9 mouse cellular contexts compared by ENCODE assay signal in the genomic region with DNA sequence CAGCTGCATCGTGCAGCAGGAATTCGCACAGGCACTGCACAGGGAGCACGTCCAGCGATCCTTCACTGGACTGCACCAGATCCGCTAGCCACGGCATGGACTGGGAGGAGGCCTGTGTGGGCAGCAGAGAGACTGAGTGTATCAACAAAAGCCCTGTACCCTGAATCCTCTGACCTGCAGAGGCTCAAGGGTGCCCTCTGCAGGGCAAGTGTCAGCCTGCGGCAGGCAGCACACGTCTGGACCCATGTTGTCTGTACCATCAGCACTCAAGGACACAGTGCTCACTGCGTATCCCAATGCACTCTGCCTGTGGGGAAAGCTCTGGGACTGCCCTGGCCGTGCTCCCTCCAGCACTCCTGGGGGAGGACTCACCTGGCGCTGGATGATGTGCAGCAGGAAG. TPM values are rescaled to one million over a fixed set of nuclear protein-coding genes. Genes with fewer than 3 reads are reported as not detected.
DNase-seq lines count a peak whose midpoint lies in the region; ATAC-seq lines count a peak whose summit lies in the region.
"Had no signal": no experiment of that assay in that cellular context is flagged by ENCODE, and none has a peak within 500 bp of the region (broad histone marks: within the 10 kb centered on the region; RNA-seq: fewer than 3 reads in every experiment).

No protein-coding gene starts in this region.

- no peaks in the 10 kb centered on the region for H3K9me3 ChIP-seq in forebrain, embryonic 11.5 days (ENCODE audit: control insufficient read depth, low read length)
- H3K9me3 ChIP-seq in forebrain, embryonic 13.5 days (replicated peaks): no peaks in the 10 kb centered on the region
- H3K9me3 ChIP-seq in midbrain, embryonic 14.5 days (ENCODE audit: control insufficient read depth, low read length): no peaks in the 10 kb centered on the region
- no peaks in the 10 kb centered on the region for H3K9me3 ChIP-seq in midbrain, embryonic 10.5 days (replicated peaks)
- H3K9me3 ChIP-seq: forebrain, embryonic 10.5 days had no signal

- no peak overlapping the region for H3K9ac ChIP-seq in forebrain, embryonic 11.5 days (ENCODE audit: low read length)
- H3K9ac ChIP-seq in forebrain, embryonic 13.5 days: no peak overlapping the region
- H3K9ac ChIP-seq in midbrain, embryonic 14.5 days (replicated peaks; ENCODE audit: low read length): no peak overlapping the region

- peak; percentile 72 for DNase-seq in forebrain, embryonic 11.5 days (ENCODE audit: low spot score)
- DNase-seq in midbrain, embryonic 14.5 days: peak; percentile 60
- no peak for DNase-seq in midbrain, embryonic 10.5 days (ENCODE audit: low spot score)
- peak; percentile 64 for DNase-seq in embryo, embryonic 10.5 days (ENCODE audit: low spot score)
- DNase-seq in retina, embryonic 14.5 days (ENCODE audit: low spot score): peak; percentile 61
- no peak for DNase-seq in layer of hippocampus, postnatal 25 days (ENCODE audit: extremely low spot score in 1 of 2, low spot score in 1 of 2)

- no peaks in the 10 kb centered on the region for H3K4me1 ChIP-seq in forebrain, embryonic 11.5 days (replicated peaks; ENCODE audit: control insufficient read depth, insufficient read depth, low read length)
- H3K4me1 ChIP-seq in forebrain, embryonic 13.5 days: no peaks in the 10 kb centered on the region
- H3K4me1 ChIP-seq in midbrain, embryonic 14.5 days (ENCODE audit: control insufficient read depth, insufficient read depth, low read length): no peaks in the 10 kb centered on the region
- no peaks in the 10 kb centered on the region for H3K4me1 ChIP-seq in midbrain, embryonic 10.5 days
- H3K4me1 ChIP-seq: forebrain, embryonic 10.5 days had no signal

- no peak overlapping the region for H3K4me2 ChIP-seq in forebrain, embryonic 11.5 days (ENCODE audit: low read depth, low read length, severe bottlenecking)
- no peak overlapping the region for H3K4me2 ChIP-seq in forebrain, embryonic 13.5 days
- no peak overlapping the region for H3K4me2 ChIP-seq in midbrain, embryonic 14.5 days (ENCODE audit: low read length)

- peaks cover 15% of the 10 kb centered on the region for H3K36me3 ChIP-seq in forebrain, embryonic 11.5 days (ENCODE audit: control insufficient read depth, insufficient read depth, low read length)
- H3K36me3 ChIP-seq in forebrain, embryonic 13.5 days (ENCODE audit: poor library complexity, severe bottlenecking): peaks cover 100% of the 10 kb centered on the region
- peaks cover 99% of the 10 kb centered on the region for H3K36me3 ChIP-seq in midbrain, embryonic 14.5 days (ENCODE audit: control insufficient read depth, insufficient read depth, low read length)
- peaks cover 100% of the 10 kb centered on the region for H3K36me3 ChIP-seq in midbrain, embryonic 10.5 days

- WGBS in forebrain, embryonic 11.5 days: 74% methylated on average over 11 of the region's 11 CpGs
- WGBS in forebrain, embryonic 13.5 days: 65% methylated on average over 11 of the region's 11 CpGs
- WGBS in midbrain, embryonic 14.5 days: 76% methylated on average over 11 of the region's 11 CpGs
- 73% methylated on average over 11 of the region's 11 CpGs for WGBS in midbrain, embryonic 10.5 days

- no peak for ATAC-seq in forebrain, embryonic 11.5 days (replicated peaks; ENCODE audit: low FRiP score)
- no peak for ATAC-seq in forebrain, embryonic 13.5 days
- no peak for ATAC-seq in midbrain, embryonic 14.5 days (ENCODE audit: low FRiP score, low TSS enrichment)
- no peak for ATAC-seq in monocyte, adult 5-6 weeks (replicated peaks; ENCODE audit: insufficient number of reproducible peaks, low FRiP score, low TSS enrichment, poor library complexity, severe bottlenecking)

- no peak overlapping the region for H3K4me3 ChIP-seq in forebrain, embryonic 11.5 days (ENCODE audit: low read depth, low read length)
- H3K4me3 ChIP-seq in forebrain, embryonic 13.5 days: no peak overlapping the region
- H3K4me3 ChIP-seq in midbrain, embryonic 14.5 days (replicated peaks; ENCODE audit: low read depth, low read length): no peak overlapping the region
- no peak overlapping the region for H3K4me3 ChIP-seq in midbrain, embryonic 10.5 days
- H3K4me3 ChIP-seq: forebrain, embryonic 10.5 days had no signal

- H3K27me3 ChIP-seq in forebrain, embryonic 11.5 days (ENCODE audit: control insufficient read depth, insufficient read depth, low read length): no peaks in the 10 kb centered on the region
- H3K27me3 ChIP-seq in forebrain, embryonic 13.5 days: no peaks in the 10 kb centered on the region
- no peaks in the 10 kb centered on the region for H3K27me3 ChIP-seq in midbrain, embryonic 14.5 days (ENCODE audit: control insufficient read depth, insufficient read depth, low read length)
- H3K27me3 ChIP-seq in midbrain, embryonic 10.5 days (ENCODE audit: low read depth, poor library complexity, severe bottlenecking): no peaks in the 10 kb centered on the region

- H3K27ac ChIP-seq in forebrain, embryonic 11.5 days (ENCODE audit: low read depth, low read length): no peak overlapping the region
- H3K27ac ChIP-seq in forebrain, embryonic 13.5 days: no peak overlapping the region
- no peak overlapping the region for H3K27ac ChIP-seq in midbrain, embryonic 14.5 days (replicated peaks; ENCODE audit: low read depth, low read length)
- H3K27ac ChIP-seq in midbrain, embryonic 10.5 days (replicated peaks): no peak overlapping the region
- H3K27ac ChIP-seq: forebrain, embryonic 10.5 days had no signal

RNA-seq across cellular contexts. Expression of a gene that starts 11.2 kb away (rescaled TPM):
- 40.5 and 42.0 TPM in 2 replicates for polyA plus RNA-seq in forebrain, embryonic 11.5 days (2014; fragmentation: Nextera tagmentation; extraction: Ambion mirVana)
- polyA plus RNA-seq in forebrain, embryonic 13.5 days (2015; fragmentation: Nextera tagmentation; extraction: Ambion mirVana): 23.5 and 27.6 TPM in 2 replicates
- 39.0 and 44.7 TPM in 2 replicates for polyA plus RNA-seq in midbrain, embryonic 14.5 days (2014; fragmentation: Nextera tagmentation; extraction: Ambion mirVana)
- polyA plus RNA-seq in midbrain, embryonic 10.5 days (2016; fragmentation: Nextera tagmentation; extraction: Ambion mirVana): 33.4 and 34.7 TPM in 2 replicates
- total RNA-seq in layer of hippocampus, postnatal 25 days (2021): 100 to 1,000 TPM in 1 of 2 experiments, 10 to 100 TPM in 1; 79.4 to 103 TPM
- total RNA-seq in monocyte, adult 5-6 weeks (2017): 28.1 to 36.6 TPM (median 32.7 TPM) in 3 replicates

RNA-seq across cellular contexts. Expression of a gene that starts 27.0 kb away (rescaled TPM):
- polyA plus RNA-seq in forebrain, embryonic 11.5 days (2014; fragmentation: Nextera tagmentation; extraction: Ambion mirVana): 7.5 and 8.3 TPM in 2 replicates
- 14.0 and 14.3 TPM in 2 replicates for polyA plus RNA-seq in forebrain, embryonic 13.5 days (2015; fragmentation: Nextera tagmentation; extraction: Ambion mirVana)
- 9.2 and 10.3 TPM in 2 replicates for polyA plus RNA-seq in midbrain, embryonic 14.5 days (2014; fragmentation: Nextera tagmentation; extraction: Ambion mirVana)
- polyA plus RNA-seq in midbrain, embryonic 10.5 days (2016; fragmentation: Nextera tagmentation; extraction: Ambion mirVana): 9.7 and 9.9 TPM in 2 replicates
- total RNA-seq in layer of hippocampus, postnatal 25 days (2021): 10 to 100 TPM; 10.0 to 10.6 TPM
- 73.5 to 94.4 TPM (median 82.2 TPM) in 3 replicates for total RNA-seq in monocyte, adult 5-6 weeks (2017)

RNA-seq across cellular contexts. Expression of a gene that starts 28.2 kb away (rescaled TPM):
- polyA plus RNA-seq in forebrain, embryonic 11.5 days (2014; fragmentation: Nextera tagmentation; extraction: Ambion mirVana): 5.4 and 6.7 TPM in 2 replicates
- 3.2 and 4.5 TPM in 2 replicates for polyA plus RNA-seq in forebrain, embryonic 13.5 days (2015; fragmentation: Nextera tagmentation; extraction: Ambion mirVana)
- 12.7 and 13.4 TPM in 2 replicates for polyA plus RNA-seq in midbrain, embryonic 14.5 days (2014; fragmentation: Nextera tagmentation; extraction: Ambion mirVana)
- polyA plus RNA-seq in midbrain, embryonic 10.5 days (2016; fragmentation: Nextera tagmentation; extraction: Ambion mirVana): 5.7 and 7.8 TPM in 2 replicates
- total RNA-seq in layer of hippocampus, postnatal 25 days (2021): 1 to 10 TPM; 1.7 to 2.5 TPM
- total RNA-seq in monocyte, adult 5-6 weeks (2017): 0.57 to 5.3 TPM in 2 of 3 replicates, not detected in the other

RNA-seq across cellular contexts. Expression of a gene that starts 55.4 kb away (rescaled TPM):
- 1.1 TPM in 2 replicates for polyA plus RNA-seq in forebrain, embryonic 11.5 days (2014; fragmentation: Nextera tagmentation; extraction: Ambion mirVana)
- 0.05 and 0.20 TPM in 2 replicates for polyA plus RNA-seq in forebrain, embryonic 13.5 days (2015; fragmentation: Nextera tagmentation; extraction: Ambion mirVana)
- polyA plus RNA-seq in midbrain, embryonic 14.5 days (2014; fragmentation: Nextera tagmentation; extraction: Ambion mirVana): 0.08 and 0.18 TPM in 2 replicates
- 0.84 and 1.2 TPM in 2 replicates for polyA plus RNA-seq in midbrain, embryonic 10.5 days (2016; fragmentation: Nextera tagmentation; extraction: Ambion mirVana)
- under 1 TPM; 0.16 to 0.32 TPM for total RNA-seq in layer of hippocampus, postnatal 25 days (2021)
- total RNA-seq in monocyte, adult 5-6 weeks (2017): 0.67 TPM in 1 of 3 replicates, not detected in the others

Comparison
In these comparisons a context has a peak if more than half of its experiments do, and no peak if none do; other contexts are left out.
1. DNase-seq: peak in forebrain, embryonic 11.5 days (single experiment), midbrain, embryonic 14.5 days (single experiment), embryo, embryonic 10.5 days (single experiment) and retina, embryonic 14.5 days (single experiment); none in midbrain, embryonic 10.5 days (single experiment) and layer of hippocampus, postnatal 25 days (0 of 2).